Mouse (Mus musculus): ENCODE results near the gene Plgrkt. TPM values are rescaled to one million over a fixed set of nuclear protein-coding genes. Genes with fewer than 3 reads are reported as not detected.
"Not testable (repeated sequence)": the region's sequence is repeated elsewhere in the genome, so short reads cannot be mapped to it uniquely, and the experiment has no call there.

The Plgrkt gene
- polyA plus RNA-seq (2015; fragmentation: Nextera tagmentation; extraction: Ambion mirVana), result 48.6 and 49.1 TPM in 2 replicates

DNA sequence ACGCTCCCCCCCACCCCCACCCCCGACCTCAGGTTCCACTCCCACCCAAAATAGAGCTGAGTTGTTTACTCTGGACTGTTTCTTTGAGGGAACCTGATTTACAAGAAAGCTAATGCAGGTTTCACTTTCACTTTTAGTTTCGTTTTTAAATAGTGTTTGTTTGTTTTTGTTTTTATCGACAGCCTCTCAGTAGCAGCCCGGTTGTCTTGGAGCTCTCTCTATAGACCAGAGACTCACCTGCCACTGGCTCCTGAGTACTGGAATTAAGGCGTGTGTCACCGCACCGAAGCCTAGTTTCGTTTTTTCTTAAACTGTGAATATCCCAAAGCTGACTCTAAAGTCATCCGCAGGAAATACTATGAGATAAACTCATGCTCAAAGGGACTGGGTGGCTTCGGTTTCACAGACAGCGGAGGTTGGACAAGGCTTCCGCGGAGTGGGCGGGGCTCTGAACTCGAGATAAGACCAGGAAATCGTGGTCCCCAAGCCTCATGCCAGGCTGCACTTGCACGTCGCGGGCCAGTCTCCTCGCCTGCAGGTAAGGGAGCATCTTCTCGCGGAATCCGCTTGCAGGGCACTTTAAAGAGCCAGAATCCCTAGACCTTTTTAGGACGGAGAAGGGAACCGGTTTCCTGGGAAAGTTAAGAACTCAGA lies at the start of gene Plgrkt, which contains the start of gene Cd274:
Gene Plgrkt (minus strand): TSS at position 422 of the 654 bp plus-strand sequence.
Gene Cd274 (plus strand): TSS at position 487 of the 654 bp plus-strand sequence.
- Histone ChIP-seq H3K27me3 (ENCODE audit: insufficient read depth, low read length) (no peaks in the 10 kb centered on the region), H3K9ac (replicated peaks; ENCODE audit: low read length) (peak within 1 kb of the TSS; percentile 61), H3K27ac (ENCODE audit: low read length) (no peak within 1 kb of the TSS), H3K9me3 (ENCODE audit: low read length) (no peaks in the 10 kb centered on the region), H3K4me1 (ENCODE audit: insufficient read depth, low read length) (peaks cover 4% of the 10 kb centered on the region; the same call in 1 of the 2 replicates), H3K4me3 (ENCODE audit: low read length) (peak within 1 kb of the TSS; percentile 61), H3K36me3 (ENCODE audit: insufficient read depth, low read length) (no peaks in the 10 kb centered on the region), H3K4me2 (replicated peaks; ENCODE audit: low read depth, low read length) (peak within 1 kb of the TSS; percentile 85)
- peak; percentile 84 for ATAC-seq (ENCODE audit: low FRiP score, low TSS enrichment)
- 2% methylated on average over 26 of the region's 26 CpGs for WGBS

DNA sequence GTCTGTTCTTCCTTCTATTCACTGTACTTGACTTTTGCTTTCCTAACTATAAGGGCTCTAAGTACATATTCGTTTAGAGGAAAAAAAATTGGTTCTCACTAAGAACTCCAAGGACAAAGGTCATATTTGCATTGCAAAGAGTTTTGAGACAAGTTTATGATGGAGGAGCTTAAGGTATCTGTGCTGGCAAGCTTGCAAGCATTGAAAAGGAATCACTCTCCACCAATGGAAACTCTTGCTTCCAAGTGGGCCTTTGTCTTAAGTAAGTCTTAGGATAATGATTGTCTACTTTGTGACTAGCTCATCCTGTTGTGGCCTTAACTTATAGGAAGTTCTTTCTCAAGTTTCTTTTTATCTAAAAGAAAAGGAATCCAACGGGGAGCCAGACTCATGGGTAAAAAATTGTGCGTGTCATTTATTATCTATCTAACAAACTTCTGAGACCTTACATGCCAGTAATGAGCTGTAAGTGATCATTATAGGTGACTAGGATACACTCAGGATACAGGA lies 49.3 kb upstream of the Plgrkt start:
- peaks cover 5% of the 10 kb centered on the region; the same call in 1 of the 2 replicates for H3K4me1 ChIP-seq (ENCODE audit: insufficient read depth, low read length)
- H3K27me3 ChIP-seq (ENCODE audit: insufficient read depth, low read length), result no peaks in the 10 kb centered on the region
- 70% methylated on average over 3 of the region's 3 CpGs for WGBS
- H3K4me2 ChIP-seq (replicated peaks; ENCODE audit: low read depth, low read length), result no peak overlapping the region
- H3K9me3 ChIP-seq (ENCODE audit: low read length), result no peaks in the 10 kb centered on the region
- no peak overlapping the region for H3K27ac ChIP-seq (ENCODE audit: low read length)
- H3K36me3 ChIP-seq (ENCODE audit: insufficient read depth, low read length), result no peaks in the 10 kb centered on the region
- no peak overlapping the region for H3K9ac ChIP-seq (replicated peaks; ENCODE audit: low read length)
- H3K4me3 ChIP-seq (ENCODE audit: low read length), result no peak overlapping the region
- no peak for ATAC-seq (ENCODE audit: low FRiP score, low TSS enrichment)

DNA sequence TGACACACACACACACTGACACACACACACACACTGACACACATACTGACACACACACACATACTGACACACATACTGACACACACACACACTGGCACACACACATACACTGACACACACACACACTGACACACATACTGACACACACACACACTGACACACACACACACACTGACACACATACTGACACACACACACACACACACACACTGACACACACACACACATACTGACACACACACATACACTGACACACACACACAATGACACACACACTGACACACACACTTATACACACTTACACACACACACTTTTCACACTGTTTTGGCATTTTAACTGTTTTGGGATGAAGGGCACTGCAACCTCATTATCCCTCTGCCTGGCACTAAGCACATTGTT lies 47.7 kb upstream of the Plgrkt start:
- not testable (repeated sequence) for H3K27ac ChIP-seq (ENCODE audit: low read length)

DNA sequence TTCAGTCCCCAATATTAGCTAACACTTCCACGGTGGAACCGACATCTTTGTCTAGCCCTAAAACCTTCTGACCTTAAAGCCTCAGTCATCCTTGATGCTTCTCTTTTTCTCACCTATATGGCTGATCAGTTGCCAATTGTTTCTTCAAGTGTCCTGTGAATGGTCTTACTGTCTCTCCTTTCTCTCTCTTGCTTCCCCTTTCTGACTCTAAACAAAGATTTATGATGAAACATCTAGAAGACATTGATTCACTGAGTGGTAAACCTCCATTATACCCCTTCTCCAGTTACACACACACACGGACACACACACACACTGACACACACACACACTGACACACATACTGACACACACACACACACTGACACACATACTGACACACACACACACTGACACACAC lies 47.3 kb upstream of the Plgrkt start:
- Histone ChIP-seq H3K9ac (replicated peaks; ENCODE audit: low read length) (no peak overlapping the region), H3K4me3 (ENCODE audit: low read length) (no peak overlapping the region), H3K9me3 (ENCODE audit: low read length) (no peaks in the 10 kb centered on the region), H3K36me3 (ENCODE audit: insufficient read depth, low read length) (no peaks in the 10 kb centered on the region), H3K27me3 (ENCODE audit: insufficient read depth, low read length) (no peaks in the 10 kb centered on the region), H3K27ac (ENCODE audit: low read length) (no peak overlapping the region), H3K4me1 (ENCODE audit: insufficient read depth, low read length) (peaks cover 5% of the 10 kb centered on the region; the same call in 1 of the 2 replicates), H3K4me2 (replicated peaks; ENCODE audit: low read depth, low read length) (no peak overlapping the region)
- ATAC-seq (ENCODE audit: low FRiP score, low TSS enrichment), result no peak
- 81% methylated on average over 3 of the region's 3 CpGs for WGBS

More for the DNA sequence above, 47.7 kb upstream of the Plgrkt start:
- H3K4me1 ChIP-seq (ENCODE audit: insufficient read depth, low read length); H3K27me3 ChIP-seq (ENCODE audit: insufficient read depth, low read length); H3K9me3 ChIP-seq (ENCODE audit: low read length); H3K36me3 ChIP-seq (ENCODE audit: insufficient read depth, low read length); H3K9ac ChIP-seq (replicated peaks; ENCODE audit: low read length); H3K4me2 ChIP-seq (replicated peaks; ENCODE audit: low read depth, low read length); H3K4me3 ChIP-seq (ENCODE audit: low read length); ATAC-seq (ENCODE audit: low FRiP score, low TSS enrichment): not testable (repeated sequence)

DNA sequence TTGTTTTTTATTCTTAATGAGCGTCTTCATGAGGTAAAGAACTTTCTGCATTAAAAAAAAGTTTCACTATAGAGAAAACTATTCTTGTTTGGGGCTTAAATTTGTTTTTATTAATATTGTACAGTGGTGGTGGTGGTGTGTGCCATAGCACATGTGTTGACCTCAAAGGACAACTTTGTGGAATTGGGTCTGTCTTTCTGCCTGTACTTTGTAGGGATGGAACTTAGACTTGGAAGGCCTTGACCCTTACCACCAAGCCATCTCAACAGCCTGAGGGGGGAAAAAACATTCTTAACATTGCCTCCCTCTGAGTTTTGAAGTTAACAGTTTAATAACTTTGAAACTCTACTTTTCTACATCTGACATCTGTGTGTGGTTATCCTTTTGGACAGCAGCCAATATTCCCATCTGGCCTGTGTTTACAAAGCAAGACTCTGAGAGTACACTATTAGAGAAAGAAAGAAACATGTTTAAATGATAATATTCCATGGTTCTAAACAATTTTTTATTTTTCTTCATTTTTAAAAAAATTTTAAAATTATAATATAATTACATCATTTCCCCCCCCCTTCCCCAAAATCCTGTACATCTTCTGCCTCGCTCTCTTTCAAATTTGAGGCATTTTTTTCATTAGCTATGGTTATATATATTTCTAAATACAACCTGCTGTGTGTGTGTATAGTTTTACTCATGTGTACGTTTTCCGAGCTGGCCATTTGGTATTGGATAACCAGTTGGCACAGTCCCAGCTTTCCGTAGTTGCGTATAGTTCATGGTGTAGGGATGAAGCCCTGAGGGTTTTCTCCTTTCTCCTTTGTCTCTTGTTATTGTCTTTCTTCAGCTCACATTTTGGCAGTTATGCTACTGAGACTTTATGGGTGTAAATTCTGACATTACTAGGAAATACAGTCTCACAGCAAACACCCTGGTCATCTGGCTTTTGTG lies 45.6 kb upstream of the Plgrkt start:
- Histone ChIP-seq H3K27me3 (ENCODE audit: insufficient read depth, low read length) (no peaks in the 10 kb centered on the region), H3K4me3 (ENCODE audit: low read length) (no peak overlapping the region), H3K4me2 (replicated peaks; ENCODE audit: low read depth, low read length) (no peak overlapping the region), H3K4me1 (ENCODE audit: insufficient read depth, low read length) (no peaks in the 10 kb centered on the region), H3K36me3 (ENCODE audit: insufficient read depth, low read length) (no peaks in the 10 kb centered on the region), H3K9ac (replicated peaks; ENCODE audit: low read length) (no peak overlapping the region), H3K27ac (ENCODE audit: low read length) (no peak overlapping the region), H3K9me3 (ENCODE audit: low read length) (no peaks in the 10 kb centered on the region)
- ATAC-seq (ENCODE audit: low FRiP score, low TSS enrichment), result no peak
- WGBS, result 70% methylated on average over 6 of the region's 6 CpGs

DNA sequence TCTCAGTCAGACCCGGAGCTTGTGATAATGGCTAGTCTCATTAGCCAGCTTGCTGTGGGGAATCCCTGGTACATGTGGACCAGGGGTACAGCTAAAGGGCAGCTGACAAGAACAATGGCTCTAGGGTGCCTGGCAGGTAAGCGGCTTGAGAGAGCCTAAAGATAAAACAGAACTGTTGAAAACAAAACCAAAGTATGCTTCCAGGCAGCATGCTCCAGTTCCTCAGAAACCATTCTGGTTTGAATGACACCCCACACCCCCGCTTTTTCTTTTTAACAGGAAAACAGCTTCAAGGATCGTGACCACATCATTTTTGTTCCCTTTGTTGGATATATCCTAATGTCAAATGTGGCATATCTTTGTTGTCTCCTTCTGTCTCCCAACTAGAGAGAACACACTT lies 43.4 kb upstream of the Plgrkt start, which contains the start of gene Pdcd1lg2:
Gene Pdcd1lg2 (plus strand): TSS at position 301 of the 400 bp plus-strand sequence.
- 90% methylated on average over 4 of the region's 4 CpGs for WGBS
- Histone ChIP-seq H3K36me3 (ENCODE audit: insufficient read depth, low read length) (no peaks in the 10 kb centered on the region), H3K4me1 (ENCODE audit: insufficient read depth, low read length) (no peaks in the 10 kb centered on the region), H3K9me3 (ENCODE audit: low read length) (no peaks in the 10 kb centered on the region), H3K27me3 (ENCODE audit: insufficient read depth, low read length) (no peaks in the 10 kb centered on the region), H3K4me3 (ENCODE audit: low read length) (no peak within 1 kb of the TSS), H3K4me2 (replicated peaks; ENCODE audit: low read depth, low read length) (no peak within 1 kb of the TSS), H3K9ac (replicated peaks; ENCODE audit: low read length) (no peak within 1 kb of the TSS), H3K27ac (ENCODE audit: low read length) (no peak within 1 kb of the TSS)
- no peak for ATAC-seq (ENCODE audit: low FRiP score, low TSS enrichment)

DNA sequence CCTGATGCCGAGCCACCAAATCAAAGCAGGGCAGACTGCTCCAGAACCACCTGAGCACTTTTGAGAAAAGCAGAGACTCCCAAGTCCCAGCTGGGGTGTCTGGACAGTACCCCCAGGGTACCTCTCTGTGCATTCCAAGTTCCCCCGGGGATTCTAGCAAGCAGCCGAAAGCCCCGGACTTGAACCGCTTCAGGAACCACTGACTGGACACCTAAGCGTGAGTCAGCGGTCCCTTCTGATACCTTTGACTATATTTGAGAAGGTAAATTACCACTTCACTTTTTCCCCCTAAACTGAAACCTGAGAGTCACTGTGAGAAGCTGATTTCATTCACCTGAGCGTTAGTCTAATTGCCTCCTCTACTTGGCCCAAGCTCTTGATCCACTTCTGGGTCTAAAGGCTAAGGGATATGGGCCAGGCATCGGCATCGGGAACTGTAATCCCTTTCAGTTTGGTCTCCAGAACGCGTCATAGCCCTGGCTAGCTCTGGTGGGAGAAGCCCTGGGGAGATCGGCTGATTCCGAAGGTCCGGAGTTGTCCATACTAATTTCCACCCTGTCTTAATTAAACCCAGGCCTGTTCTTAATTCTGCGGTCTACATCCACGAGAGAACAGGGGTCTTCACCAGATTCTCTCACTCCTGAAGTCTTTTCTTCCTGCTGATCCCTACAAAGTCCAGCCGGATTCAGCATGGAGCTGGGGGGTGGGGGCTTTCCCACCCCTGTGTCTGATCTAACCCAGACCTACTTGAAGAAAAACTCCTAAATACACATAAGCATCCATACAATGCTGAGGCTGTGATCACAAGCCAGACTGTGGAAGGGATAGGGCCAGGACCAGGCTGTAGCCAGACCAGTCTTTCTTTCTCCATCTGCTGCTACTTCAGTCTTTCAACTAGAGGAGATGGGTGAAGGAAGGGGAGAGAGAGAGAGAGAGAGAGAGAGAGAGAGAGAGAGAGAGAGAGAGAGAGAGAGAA lies 39.1 kb upstream of the Plgrkt start:
- no peaks in the 10 kb centered on the region for H3K27me3 ChIP-seq (ENCODE audit: insufficient read depth, low read length)
- H3K4me1 ChIP-seq (ENCODE audit: insufficient read depth, low read length), result no peaks in the 10 kb centered on the region
- no peak overlapping the region for H3K4me3 ChIP-seq (ENCODE audit: low read length)
- 83% methylated on average over 18 of the region's 18 CpGs for WGBS
- no peak for ATAC-seq (ENCODE audit: low FRiP score, low TSS enrichment)
- H3K27ac ChIP-seq (ENCODE audit: low read length), result no peak overlapping the region
- no peak overlapping the region for H3K9ac ChIP-seq (replicated peaks; ENCODE audit: low read length)
- 0 out of 2 replicates have a peak, but pooled peaks cover 2% of the 10 kb centered on the region for H3K9me3 ChIP-seq (ENCODE audit: low read length)
- H3K4me2 ChIP-seq (replicated peaks; ENCODE audit: low read depth, low read length), result no peak overlapping the region
- H3K36me3 ChIP-seq (ENCODE audit: insufficient read depth, low read length), result no peaks in the 10 kb centered on the region

DNA sequence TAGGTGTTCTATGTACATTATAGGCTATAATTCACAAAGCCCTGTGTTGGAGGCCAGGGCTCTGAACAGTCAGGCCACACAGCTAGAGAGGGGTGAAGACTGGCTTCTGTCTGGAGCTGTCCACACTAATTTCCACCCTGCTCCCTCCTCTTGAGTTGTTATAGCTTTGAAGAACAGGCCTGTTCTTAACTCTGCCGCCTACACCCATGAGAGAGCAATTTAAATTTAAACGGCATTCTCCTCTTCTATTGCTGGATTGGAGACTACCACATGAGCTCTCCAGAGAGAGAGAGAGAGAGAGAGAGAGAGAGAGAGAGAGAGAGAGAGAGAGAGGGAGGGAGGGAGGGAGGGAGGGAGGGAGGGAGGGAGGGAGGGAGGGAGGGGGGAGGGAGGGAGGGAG lies 38.2 kb upstream of the Plgrkt start:
- no peak overlapping the region for H3K27ac ChIP-seq (ENCODE audit: low read length)
- 0 out of 2 replicates have a peak, but pooled peaks cover 2% of the 10 kb centered on the region for H3K9me3 ChIP-seq (ENCODE audit: low read length)
- 50% methylated on average over 2 of the region's 2 CpGs for WGBS
- H3K9ac ChIP-seq (replicated peaks; ENCODE audit: low read length), result no peak overlapping the region
- no peaks in the 10 kb centered on the region for H3K4me1 ChIP-seq (ENCODE audit: insufficient read depth, low read length)
- no peak overlapping the region for H3K4me3 ChIP-seq (ENCODE audit: low read length)
- no peaks in the 10 kb centered on the region for H3K36me3 ChIP-seq (ENCODE audit: insufficient read depth, low read length)
- H3K27me3 ChIP-seq (ENCODE audit: insufficient read depth, low read length), result no peaks in the 10 kb centered on the region
- no peak for ATAC-seq (ENCODE audit: low FRiP score, low TSS enrichment)
- no peak overlapping the region for H3K4me2 ChIP-seq (replicated peaks; ENCODE audit: low read depth, low read length)

DNA sequence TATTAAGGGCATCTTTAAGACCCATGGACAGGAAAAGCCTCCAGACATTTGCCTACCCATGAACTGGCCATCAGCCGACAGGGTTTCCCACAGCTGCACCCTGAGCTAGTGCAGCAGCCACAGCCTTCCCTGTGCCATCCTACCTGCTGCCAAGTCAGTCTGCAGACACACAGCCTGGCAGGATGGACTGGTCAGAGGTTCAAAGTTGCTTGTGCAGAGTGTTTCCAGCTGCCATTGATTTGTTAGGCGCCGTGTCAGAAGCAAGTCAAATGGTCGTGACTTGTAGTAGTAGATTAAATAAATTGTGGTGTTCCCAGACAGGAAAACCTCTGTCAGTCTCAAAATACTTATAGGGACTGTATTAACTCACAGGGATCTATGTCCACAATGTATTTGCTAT lies 36.1 kb upstream of the Plgrkt start:
- H3K4me1 ChIP-seq (ENCODE audit: insufficient read depth, low read length), result no peaks in the 10 kb centered on the region
- no peak overlapping the region for H3K27ac ChIP-seq (ENCODE audit: low read length)
- no peaks in the 10 kb centered on the region for H3K27me3 ChIP-seq (ENCODE audit: insufficient read depth, low read length)
- 83% methylated on average over 4 of the region's 4 CpGs for WGBS
- no peak overlapping the region for H3K4me3 ChIP-seq (ENCODE audit: low read length)
- no peak overlapping the region for H3K9ac ChIP-seq (replicated peaks; ENCODE audit: low read length)
- ATAC-seq (ENCODE audit: low FRiP score, low TSS enrichment), result no peak
- peaks cover 2% of the 10 kb centered on the region; the same call in 1 of the 2 replicates for H3K9me3 ChIP-seq (ENCODE audit: low read length)
- no peaks in the 10 kb centered on the region for H3K36me3 ChIP-seq (ENCODE audit: insufficient read depth, low read length)
- no peak overlapping the region for H3K4me2 ChIP-seq (replicated peaks; ENCODE audit: low read depth, low read length)
